Mouse (Mus musculus) right cerebral cortex, postnatal 10 days (tissue): ENCODE data around the gene Slc9a2.
"Not testable (repeated sequence)": the region's sequence is repeated elsewhere in the genome, so short reads cannot be mapped to it uniquely, and the experiment has no call there.

ENCODE experiments used
- DNase-seq, 2 experiments: peaks; one replicate each; pipeline ENCODE4 v3.0.0; 2021; ENCODE audit warnings: low spot score in 2 of 2

The Slc9a2 gene

DNA sequence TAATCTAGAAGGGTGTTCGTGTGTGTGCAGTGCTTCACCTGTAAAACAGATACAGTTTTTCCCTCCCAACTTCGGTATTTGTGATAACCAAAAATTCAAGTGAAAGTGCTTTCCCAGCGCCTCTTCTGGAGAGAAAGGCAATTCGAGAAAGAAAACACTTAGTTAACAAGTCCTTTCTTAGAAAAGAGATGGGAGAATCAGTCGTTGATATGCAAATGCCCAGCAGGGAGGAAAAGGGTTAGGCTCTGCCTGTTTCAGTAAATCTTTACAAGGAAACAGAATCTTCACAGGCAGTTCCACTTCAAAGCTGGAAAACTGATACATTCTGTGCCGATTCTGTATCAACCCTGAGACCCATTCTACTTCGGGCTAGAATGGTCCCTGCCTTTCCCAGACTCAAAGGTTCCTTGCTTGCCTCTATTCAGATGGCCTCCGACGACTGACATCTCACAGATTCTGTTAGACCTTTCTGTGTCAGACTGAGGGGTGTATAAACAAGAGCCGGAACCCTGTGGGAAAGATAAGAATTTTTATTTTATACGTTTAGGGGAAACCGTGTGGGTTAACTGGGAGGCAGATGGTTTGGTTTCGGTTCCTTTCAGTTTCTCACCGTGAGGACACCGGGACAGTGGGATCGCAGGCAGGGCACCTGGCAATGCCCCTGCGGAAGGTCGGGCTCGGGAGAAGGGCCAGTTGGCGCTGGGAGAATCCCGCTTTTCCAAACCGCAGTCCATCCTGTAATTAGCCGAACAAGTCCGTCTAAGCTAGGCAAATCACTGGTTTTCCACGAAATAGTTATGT is at the start of gene Slc9a2:
TSS of gene Slc9a2 (plus strand) at position 508 of the 801 bp plus-strand sequence.
- DNase-seq, result no peak

DNA sequence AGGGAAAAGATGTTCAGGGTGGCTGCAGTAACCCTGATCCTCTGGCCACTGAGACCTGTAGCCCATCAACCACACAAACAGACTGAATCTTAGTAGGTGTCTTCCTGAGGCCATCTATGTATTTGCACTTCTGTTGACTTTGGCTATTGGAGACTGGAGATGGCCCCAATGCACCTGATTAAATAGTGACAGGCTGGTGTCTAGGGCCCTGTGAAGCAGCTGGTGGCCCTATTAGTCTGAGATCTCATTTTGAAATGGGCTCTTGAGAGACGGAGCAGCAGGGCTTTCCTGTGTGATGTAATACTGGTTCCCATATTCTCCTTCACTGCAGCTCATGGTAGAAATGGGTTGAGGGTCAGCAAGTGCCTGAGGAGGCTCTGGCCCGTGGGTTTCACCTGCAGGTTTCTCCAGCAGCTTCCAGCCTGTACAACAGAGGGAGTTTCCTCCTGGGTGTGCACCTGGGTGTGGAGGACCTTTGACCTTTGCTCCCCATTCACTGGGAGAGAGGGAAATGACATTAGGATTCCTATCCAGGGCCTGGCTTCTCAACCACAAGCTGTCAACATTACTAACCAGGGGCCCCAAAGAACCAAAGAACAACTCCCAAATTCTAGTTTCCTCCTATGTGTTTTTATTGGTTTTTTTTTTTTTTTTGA is 47.8 kb upstream of the Slc9a2 start:
- DNase-seq, result no peak

DNA sequence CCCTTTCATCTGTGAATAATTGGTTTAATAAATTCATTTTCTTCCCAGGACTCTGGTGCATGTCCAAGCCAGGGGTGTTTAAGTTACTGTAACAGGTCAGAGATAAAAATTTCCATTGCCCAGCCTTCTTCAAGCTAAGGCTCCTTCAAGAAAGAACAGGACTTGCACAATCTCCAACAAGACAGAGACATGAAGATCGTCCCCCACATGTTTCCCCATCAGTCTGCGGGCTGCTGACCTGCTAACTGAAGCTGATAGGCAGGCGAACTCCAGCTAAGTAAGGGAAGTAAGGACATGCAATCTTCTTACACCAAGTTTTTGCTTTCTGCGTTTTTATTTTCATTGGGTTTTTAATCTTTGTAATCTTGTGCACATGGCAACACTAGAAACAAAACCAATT is 45.8 kb upstream of the Slc9a2 start:
- no peak for DNase-seq

GRCm38 (mm10) chr1:40648234-40648633 is 32.1 kb upstream of the Slc9a2 start:
- DNase-seq, result no peak

DNA sequence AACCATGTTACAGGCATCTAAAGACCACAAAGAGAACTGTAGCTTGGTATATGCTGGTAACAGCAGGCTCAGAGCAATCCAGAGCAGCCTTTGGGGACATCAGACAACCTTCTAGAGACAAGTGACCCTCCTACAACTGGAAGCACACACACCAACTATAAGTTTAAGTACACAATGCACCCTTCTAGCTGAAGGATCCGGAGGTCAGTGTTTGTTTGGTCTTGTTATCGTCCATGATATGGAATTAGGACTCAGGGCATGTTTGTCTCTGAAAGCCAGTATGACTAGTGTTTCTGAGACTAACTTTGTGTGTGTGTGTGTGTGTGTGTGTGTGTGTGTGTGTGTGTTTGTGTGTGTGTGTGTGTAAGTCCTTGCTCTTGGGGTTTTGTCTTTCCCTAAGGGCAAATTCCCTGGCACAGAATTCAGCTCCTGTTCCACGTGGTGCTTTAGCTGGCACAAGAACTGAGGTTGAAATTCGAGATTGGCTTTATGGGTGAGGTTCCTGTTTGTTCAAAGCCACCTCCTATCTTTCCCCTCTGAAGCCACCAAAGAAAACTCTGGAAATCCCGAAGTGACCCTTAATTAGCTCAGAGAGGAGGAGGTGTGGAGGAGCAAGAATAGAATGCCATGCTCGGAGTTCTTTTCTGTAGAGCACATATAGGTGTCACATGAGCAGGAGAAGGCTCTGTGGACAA is 29.4 kb upstream of the Slc9a2 start:
- no peak for DNase-seq

DNA sequence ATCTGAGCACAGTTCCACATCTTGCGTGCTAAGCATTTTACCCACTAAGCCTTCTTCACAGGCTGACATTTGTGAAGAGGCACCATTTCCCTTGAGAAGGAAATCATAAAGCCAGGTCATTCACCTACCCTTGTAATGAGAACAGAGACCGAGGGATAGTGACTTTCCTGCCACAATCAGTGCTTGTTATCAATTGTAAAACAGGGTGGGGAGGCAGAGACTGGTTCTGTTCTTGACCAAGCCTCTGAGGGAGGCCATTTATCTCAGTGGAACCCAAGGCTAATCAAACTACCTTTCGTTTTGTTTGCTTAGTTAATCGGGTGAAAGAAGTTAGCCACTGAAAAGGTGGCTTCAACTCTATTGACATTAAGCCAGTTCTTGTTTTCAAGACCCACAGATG is 23.3 kb upstream of the Slc9a2 start:
- no peak for DNase-seq

- DNase-seq, result peak; percentile 63 to 79
These were observed 22.3 kb upstream of the Slc9a2 start for GRCm38 (mm10) chr1:40657978-40658496.

GRCm38 (mm10) chr1:40659017-40659416 is 21.4 kb upstream of the Slc9a2 start:
- DNase-seq, result no peak

- DNase-seq, result no peak
These were observed 20.9 kb upstream of the Slc9a2 start for GRCm38 (mm10) chr1:40659496-40659895.

DNA sequence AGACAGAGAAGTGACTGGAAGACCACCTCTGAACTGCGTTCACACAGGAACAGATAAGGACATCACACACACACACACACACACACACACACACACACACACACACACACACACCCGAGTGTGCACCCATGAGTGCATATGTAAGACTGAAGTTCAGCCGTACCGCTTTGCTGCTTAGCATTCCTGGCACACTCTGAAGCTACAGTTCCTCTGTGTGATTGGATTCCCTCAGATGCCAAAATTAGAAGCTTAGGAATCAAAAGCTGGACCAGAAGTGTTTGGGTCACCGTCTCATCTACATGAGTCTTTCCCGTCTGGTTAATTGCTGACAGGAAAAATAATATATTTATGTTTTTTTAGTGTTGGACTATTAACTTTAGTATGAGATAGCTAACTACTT is 19.5 kb upstream of the Slc9a2 start:
- DNase-seq, result no peak

GRCm38 (mm10) chr1:40665401-40666370 is 14.7 kb upstream of the Slc9a2 start:
- DNase-seq, result no peak

GRCm38 (mm10) chr1:40667442-40667841 is 12.9 kb upstream of the Slc9a2 start:
- not testable (repeated sequence) for DNase-seq

GRCm38 (mm10) chr1:40670025-40670424 is 10.3 kb upstream of the Slc9a2 start:
- DNase-seq, result no peak

DNA sequence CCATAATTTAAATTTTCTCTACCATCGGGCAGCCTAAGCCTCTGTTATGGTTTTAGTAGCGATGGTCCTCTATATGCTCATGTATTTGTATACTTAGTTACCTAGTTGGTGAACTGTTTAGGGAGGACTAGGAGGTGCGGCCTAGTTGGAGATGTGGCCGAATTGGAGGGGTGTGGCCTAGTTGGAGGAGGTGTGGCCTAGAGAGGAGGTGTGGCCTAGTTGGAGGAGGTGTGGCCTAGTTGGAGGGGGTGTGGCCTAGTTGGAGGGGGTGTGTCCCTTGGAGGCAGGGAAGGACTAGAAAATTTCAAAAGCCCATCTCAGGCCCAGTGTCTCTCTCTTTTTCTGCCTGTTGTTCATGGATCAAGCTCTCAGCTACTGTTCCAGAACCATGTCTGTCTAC is 8.9 kb upstream of the Slc9a2 start:
- no peak for DNase-seq

GRCm38 (mm10) chr1:40677306-40677705 is 3.1 kb upstream of the Slc9a2 start:
- DNase-seq, result no peak

GRCm38 (mm10) chr1:40680868-40681698 is 709 bp downstream of the Slc9a2 start:
- peak; percentile 36 to 45 for DNase-seq

DNA sequence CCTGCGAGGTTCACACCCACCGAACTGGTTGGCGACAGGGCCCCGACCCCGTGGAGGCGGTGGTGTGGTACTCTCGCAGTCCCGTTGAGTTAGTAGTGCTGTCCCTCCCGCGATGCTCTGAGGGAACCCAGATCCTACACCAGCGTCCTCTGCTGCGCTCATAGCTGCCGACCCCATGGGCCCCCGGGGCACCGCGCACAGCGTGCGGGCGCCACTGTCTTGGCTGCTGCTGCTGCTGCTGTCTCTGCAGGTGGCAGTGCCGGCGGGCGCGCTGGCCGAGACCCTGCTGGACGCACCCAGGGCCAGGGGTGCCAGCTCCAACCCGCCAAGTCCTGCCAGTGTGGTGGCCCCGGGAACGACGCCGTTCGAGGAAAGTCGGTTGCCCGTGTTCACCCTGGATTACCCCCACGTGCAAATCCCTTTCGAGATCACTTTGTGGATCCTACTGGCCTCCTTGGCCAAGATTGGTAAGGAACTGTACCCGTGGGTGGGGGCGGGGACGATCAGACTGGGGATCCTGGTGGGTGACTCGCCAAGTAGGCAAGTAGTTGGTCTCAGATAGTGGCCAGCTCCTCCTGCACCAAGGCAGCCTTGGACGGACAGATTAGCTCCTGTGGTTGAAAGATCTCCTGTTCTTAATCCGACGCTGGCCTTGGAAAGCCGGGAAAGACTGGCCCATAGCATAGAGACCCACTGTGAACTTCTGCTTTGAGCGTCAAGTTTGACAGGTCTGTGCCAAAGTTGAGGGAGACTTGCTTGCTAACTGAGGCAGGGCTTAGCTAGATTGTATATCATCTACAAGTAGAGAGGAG is 1.5 kb downstream of the Slc9a2 start:
- DNase-seq, result no peak

GRCm38 (mm10) chr1:40694296-40694695 is 13.9 kb downstream of the Slc9a2 start:
- DNase-seq, result no peak

DNA sequence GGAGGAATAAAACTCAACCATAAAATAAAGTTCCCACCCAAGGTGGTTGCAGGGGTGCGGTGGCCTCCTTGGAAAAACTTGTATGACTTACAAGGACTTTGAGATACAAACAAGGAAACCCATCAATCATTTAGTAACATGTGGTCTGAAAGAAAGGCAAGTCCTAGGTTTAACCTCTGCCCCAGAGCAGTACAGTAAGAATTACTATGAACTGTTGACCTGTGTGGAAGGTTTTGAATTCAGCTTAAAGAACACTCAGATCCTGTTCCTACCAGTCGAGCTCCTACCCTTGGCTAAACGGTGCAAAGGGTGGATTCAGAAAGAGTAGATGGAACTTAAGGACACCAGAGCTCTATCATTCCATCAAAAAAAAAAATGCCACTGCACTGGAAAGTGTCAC is 16.1 kb downstream of the Slc9a2 start:
- no peak for DNase-seq

DNA sequence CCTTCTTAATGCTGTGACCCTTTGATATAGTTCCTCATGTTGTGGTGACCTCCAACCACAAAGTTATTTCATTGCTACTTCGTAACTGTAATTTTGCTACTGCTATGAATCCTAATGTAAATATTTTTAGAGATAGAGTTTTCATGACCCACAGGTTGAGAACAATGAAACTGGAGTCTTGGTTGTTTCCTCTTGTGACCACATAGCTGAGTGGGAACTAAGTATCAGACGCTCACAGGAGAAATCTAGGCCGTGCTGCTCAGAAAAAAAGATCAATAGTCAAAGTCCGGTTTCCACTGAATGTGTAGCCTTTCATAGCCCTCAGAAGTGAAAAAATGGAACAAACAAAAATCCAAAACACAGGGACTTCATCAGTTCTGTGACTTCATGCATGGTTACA is 24.7 kb downstream of the Slc9a2 start:
- DNase-seq, result no peak
